Mouse (Mus musculus): ENCODE data around the gene Mfn1.

Gene Mfn1

DNA sequence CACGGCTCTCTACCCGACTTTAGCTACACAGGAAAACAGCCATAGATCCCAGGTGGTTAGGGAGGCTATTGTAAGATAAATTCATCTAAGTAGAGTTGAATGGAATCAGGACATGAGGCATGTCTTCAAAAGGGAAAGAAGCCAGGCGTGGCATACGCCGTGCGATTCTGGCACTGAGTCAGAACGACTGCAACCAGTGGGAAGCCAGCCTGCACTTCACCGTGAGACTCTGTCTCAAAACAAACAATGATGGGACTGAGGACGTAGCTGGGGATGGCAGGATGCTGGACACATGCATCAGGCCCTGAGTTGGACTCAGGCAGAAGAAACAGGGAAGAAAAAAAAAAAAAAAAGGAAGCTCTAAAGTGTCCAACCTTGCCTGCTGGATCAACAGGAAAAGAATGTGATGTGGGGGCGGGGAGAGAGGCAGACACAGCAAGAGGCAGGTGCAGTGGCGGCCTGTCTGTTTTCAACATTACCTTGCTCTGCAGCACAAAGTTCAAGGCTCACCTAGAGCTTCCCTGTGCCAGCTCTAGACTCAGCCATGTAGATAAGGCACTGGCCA lies 82.4 kb downstream of the Mfn1 start:
- no peak for DNase-seq (ENCODE audit: low spot score)

DNA sequence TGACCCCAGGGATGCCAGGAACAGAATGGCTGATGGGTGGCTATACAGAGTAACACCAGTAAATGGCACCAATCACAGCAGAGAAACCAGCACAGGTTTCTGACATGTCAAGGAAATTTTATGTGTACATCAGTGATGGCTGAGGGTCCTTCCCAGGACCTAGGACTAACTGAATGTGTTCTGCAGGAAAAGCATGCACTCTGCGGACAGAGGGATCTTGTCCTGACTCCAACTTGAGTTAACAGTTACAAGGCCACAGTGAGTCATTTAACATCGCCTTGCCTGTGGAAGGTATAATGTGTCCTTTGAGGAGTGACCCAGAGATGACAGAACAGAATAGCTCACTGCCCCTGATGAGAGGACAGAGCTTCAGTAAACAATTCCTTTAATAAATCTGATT lies 85.5 kb downstream of the Mfn1 start:
- no peak for DNase-seq (ENCODE audit: low spot score)

DNA sequence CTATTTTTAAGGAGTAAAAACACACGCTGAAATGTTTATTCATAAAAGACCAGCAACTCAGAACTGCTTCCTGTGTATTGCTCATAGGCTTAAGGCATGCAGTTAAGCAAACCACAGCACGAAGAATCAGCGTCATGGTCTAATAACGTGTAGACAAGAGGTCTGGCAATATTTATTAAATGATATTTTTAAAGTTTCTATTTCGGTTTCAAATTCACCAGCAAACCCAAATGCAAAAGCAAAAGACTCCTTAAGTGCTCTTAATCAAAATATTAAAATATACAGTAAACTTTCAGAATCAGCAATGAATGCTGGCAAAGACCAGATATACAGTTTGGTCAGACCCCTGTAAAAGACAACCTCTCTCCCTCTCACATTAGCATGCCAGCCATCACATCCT lies 86.1 kb downstream of the Mfn1 start:
- no peak for DNase-seq (ENCODE audit: low spot score)

- peak; percentile 15 for DNase-seq (ENCODE audit: low spot score)
These were observed 86.7 kb downstream of the Mfn1 start for GRCm38 (mm10) chr3:32616006-32616330.

DNA sequence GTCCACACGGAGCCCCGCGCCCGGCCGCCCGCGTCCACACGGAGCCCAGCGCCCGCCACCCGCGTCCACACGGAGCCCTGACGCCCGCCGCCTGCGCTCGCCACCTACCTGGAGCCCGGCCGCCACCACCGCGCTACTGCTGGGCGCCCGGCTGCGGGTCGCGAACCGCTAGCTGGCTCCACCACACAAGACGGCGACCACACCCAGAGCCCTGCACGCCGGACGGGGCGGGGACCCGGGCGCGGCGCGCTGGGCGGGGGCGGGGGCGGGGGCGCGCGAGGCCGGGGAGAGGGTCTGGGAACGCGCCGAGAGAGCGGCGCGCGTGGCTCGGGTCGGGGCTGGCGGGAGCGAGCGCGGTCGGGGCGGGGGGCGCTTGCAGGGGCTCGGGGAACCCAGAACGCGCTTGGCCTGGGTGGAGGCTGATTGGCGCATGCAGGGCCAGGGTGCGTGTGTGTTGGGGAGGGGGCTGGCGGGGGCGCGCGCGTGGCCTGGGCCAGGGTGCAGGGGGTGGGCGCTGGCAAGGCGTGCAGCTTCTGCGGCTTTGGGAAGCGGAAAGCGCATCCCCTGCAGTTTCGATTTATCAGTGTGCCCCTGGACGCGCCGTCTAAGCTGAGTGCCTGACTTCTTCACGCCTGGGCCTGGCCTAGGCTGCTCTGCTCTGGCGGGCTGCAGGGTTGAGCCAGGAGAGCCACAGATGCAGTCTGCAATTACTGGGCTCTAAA lies 87.2 kb downstream of the Mfn1 start, which contains the start of gene Gnb4:
Gene Gnb4, minus strand, starts transcription at position 255 of the 722 bp plus-strand sequence.
- DNase-seq (ENCODE audit: low spot score) = peak; percentile 82

GRCm38 (mm10) chr3:32617053-32617642 lies 87.9 kb downstream of the Mfn1 start:
- no peak for DNase-seq (ENCODE audit: low spot score)

DNA sequence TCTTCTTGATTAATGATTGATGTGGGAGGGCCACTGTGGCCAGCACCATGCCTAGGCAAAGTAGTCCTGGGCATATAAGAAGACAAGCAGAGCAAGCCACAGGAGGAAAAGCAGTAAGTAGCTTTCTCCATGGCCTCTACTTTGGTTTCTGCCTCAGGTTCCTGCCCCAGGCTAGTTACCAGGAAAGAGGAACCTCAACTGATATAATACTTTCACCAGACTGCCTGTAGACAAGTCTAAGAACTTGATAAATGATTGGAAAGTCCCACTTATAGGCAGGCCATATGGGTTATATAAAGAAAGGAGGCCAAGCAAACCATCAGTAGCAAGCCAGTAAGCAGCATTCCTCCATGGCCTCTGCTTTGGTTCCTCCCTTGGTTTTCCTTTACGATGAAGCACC lies 92.4 kb downstream of the Mfn1 start:
- no peak for DNase-seq (ENCODE audit: low spot score)

DNA sequence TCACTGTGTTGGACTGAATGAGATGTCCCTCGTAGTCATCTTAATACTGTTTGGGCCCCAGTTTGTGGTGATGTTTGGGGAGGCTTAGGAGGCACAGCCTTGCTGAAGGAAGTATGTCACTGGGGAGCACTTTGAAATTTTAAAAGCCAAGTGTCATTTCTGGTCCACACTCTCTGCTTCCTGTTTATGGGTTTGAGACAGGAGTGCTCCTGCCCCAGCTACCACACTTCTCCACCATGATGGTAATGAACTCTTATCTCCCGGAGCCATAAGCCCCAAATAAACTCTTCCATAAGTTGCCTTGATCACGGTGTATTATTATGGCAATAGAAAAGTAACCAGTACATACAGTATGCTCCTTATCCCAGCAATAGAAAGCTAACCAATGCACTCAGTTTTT lies 92.8 kb downstream of the Mfn1 start:
- no peak for DNase-seq (ENCODE audit: low spot score)

DNA sequence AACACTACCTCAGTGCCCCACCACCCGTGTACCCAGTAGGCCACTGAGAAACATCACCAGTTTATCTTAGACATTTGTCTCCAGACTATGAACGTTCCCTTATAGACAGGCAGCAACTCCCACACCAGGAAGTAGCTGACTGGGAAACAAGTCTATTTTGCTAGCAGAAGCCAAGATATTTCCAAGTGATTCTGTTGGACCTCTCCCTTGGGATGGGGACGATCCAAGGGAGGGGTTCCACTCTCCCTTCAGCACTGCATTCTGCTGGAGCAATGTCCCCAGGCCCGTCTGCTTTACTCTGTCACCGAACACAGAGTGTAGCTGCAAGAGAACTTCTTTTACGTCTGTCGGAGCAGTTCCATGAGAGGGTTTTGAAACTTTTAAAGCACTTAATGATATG lies 98.9 kb downstream of the Mfn1 start:
- DNase-seq (ENCODE audit: low spot score) = no peak

Data from retina, embryonic 14.5 days (tissue).